8 mouse cellular contexts compared by ENCODE assay signal in genomic region chr17:31072872-31073271, GRCm38 (mm10). TPM values are rescaled to one million over a fixed set of nuclear protein-coding genes. Genes with fewer than 3 reads are reported as not detected.
DNase-seq lines count a peak whose midpoint lies in the region; ATAC-seq lines count a peak whose summit lies in the region.

No protein-coding gene starts in this region.

- H3K27me3 ChIP-seq in heart, embryonic 14.5 days (ENCODE audit: control insufficient read depth, insufficient read depth, low read length), result no peaks in the 10 kb centered on the region
- no peaks in the 10 kb centered on the region for H3K27me3 ChIP-seq in embryonic facial prominence, embryonic 10.5 days (replicated peaks; ENCODE audit: low read depth, poor library complexity, severe bottlenecking)
- H3K27me3 ChIP-seq in hindbrain, embryonic 11.5 days (ENCODE audit: control insufficient read depth, insufficient read depth, low read length), result no peaks in the 10 kb centered on the region
- no peaks in the 10 kb centered on the region for H3K27me3 ChIP-seq in midbrain, embryonic 11.5 days (ENCODE audit: control insufficient read depth, insufficient read depth, low read length)

- WGBS in heart, embryonic 14.5 days, result 73% methylated on average over 4 of the region's 4 CpGs
- 65% methylated on average over 4 of the region's 4 CpGs for WGBS in embryonic facial prominence, embryonic 10.5 days
- 62% methylated on average over 4 of the region's 4 CpGs for WGBS in hindbrain, embryonic 11.5 days
- WGBS in midbrain, embryonic 11.5 days, result 67% methylated on average over 4 of the region's 4 CpGs

- intact Hi-C loops in heart, postnatal 14 days (cut with DNase I), result loop anchor here (5.0 kb wide), 1 partner anchor 56 kb away; no protein-coding TSS in a partner anchor

- peak overlapping the region; percentile 64 for H3K4me2 ChIP-seq in heart, embryonic 14.5 days (ENCODE audit: low read length)
- H3K4me2 ChIP-seq in hindbrain, embryonic 11.5 days (replicated peaks; ENCODE audit: low read depth, low read length), result peak overlapping the region; percentile 27
- H3K4me2 ChIP-seq in midbrain, embryonic 11.5 days, result peak overlapping the region; percentile 45

- no peak for ATAC-seq in heart, embryonic 14.5 days (ENCODE audit: insufficient number of reproducible peaks, insufficient read depth, low FRiP score, low read depth)
- ATAC-seq in hindbrain, embryonic 11.5 days (ENCODE audit: low FRiP score), result peak; percentile 48
- ATAC-seq in midbrain, embryonic 11.5 days (ENCODE audit: low FRiP score), result peak; percentile 50

- H3K9ac ChIP-seq in heart, embryonic 14.5 days (ENCODE audit: low read length), result no peak overlapping the region
- no peak overlapping the region for H3K9ac ChIP-seq in hindbrain, embryonic 11.5 days (ENCODE audit: low read depth, low read length)
- no peak overlapping the region for H3K9ac ChIP-seq in midbrain, embryonic 11.5 days (ENCODE audit: low read length)

- H3K36me3 ChIP-seq in heart, embryonic 14.5 days (ENCODE audit: control insufficient read depth, insufficient read depth, low read length), result no peaks in the 10 kb centered on the region
- H3K36me3 ChIP-seq in embryonic facial prominence, embryonic 10.5 days (replicated peaks), result no peaks in the 10 kb centered on the region
- H3K36me3 ChIP-seq in hindbrain, embryonic 11.5 days (ENCODE audit: control insufficient read depth, insufficient read depth, low read length), result no peaks in the 10 kb centered on the region
- no peaks in the 10 kb centered on the region for H3K36me3 ChIP-seq in midbrain, embryonic 11.5 days (ENCODE audit: control insufficient read depth, insufficient read depth, low read length)

- H3K4me1 ChIP-seq in heart, embryonic 14.5 days (ENCODE audit: control insufficient read depth in 2 of 2, insufficient read depth in 2 of 2, low read length in 2 of 2), result peaks cover 57 to 75% of the 10 kb centered on the region in 2 experiments
- H3K4me1 ChIP-seq in embryonic facial prominence, embryonic 10.5 days, result peaks cover 85% of the 10 kb centered on the region
- H3K4me1 ChIP-seq in hindbrain, embryonic 11.5 days (replicated peaks; ENCODE audit: control insufficient read depth, insufficient read depth, low read length), result peaks cover 18% of the 10 kb centered on the region
- H3K4me1 ChIP-seq in midbrain, embryonic 11.5 days (ENCODE audit: control insufficient read depth, insufficient read depth, low read length), result peaks cover 21% of the 10 kb centered on the region

- H3K27ac ChIP-seq in heart, embryonic 14.5 days (replicated peaks in 1 of 2; ENCODE audit: control insufficient read depth in 1 of 2, insufficient read depth in 1 of 2, low read depth in 2 of 2, low read length in 2 of 2), result peak overlapping the region; percentile 79 to 85
- H3K27ac ChIP-seq in embryonic facial prominence, embryonic 10.5 days (replicated peaks), result peak overlapping the region; percentile 79
- H3K27ac ChIP-seq in hindbrain, embryonic 11.5 days (ENCODE audit: low read depth, low read length), result peak overlapping the region; percentile 63
- no peak overlapping the region for H3K27ac ChIP-seq in midbrain, embryonic 11.5 days (ENCODE audit: low read depth, low read length)

- no peaks in the 10 kb centered on the region for H3K9me3 ChIP-seq in heart, embryonic 14.5 days (ENCODE audit: control insufficient read depth, low read length)
- H3K9me3 ChIP-seq in embryonic facial prominence, embryonic 10.5 days, result no peaks in the 10 kb centered on the region
- no peaks in the 10 kb centered on the region for H3K9me3 ChIP-seq in hindbrain, embryonic 11.5 days (ENCODE audit: control insufficient read depth, low read length)
- no peaks in the 10 kb centered on the region for H3K9me3 ChIP-seq in midbrain, embryonic 11.5 days (ENCODE audit: control insufficient read depth, low read length)

- DNase-seq in heart, postnatal 14 days, result no peak
- no peak for DNase-seq in embryonic facial prominence, embryonic 10.5 days (ENCODE audit: low spot score)
- DNase-seq in hindbrain, embryonic 11.5 days (ENCODE audit: low spot score), result no peak
- DNase-seq in midbrain, embryonic 11.5 days (ENCODE audit: low spot score, missing footprints), result no peak
- DNase-seq in retina, embryonic 14.5 days (ENCODE audit: low spot score), result no peak
- no peak for DNase-seq in embryo, embryonic 11 days
- no peak for DNase-seq in adrenal gland, postnatal 4 days (ENCODE audit: low spot score in 2 of 2)

- peak overlapping the region in 1 of 2 experiments; percentile 10; a peak in 1 of 4 replicates for H3K4me3 ChIP-seq in heart, embryonic 14.5 days (ENCODE audit: control insufficient read depth in 1 of 2, insufficient read depth in 1 of 2, low read depth in 1 of 2, low read length in 2 of 2)
- H3K4me3 ChIP-seq in embryonic facial prominence, embryonic 10.5 days, result peak overlapping the region; percentile 49
- 0 out of 2 replicates have a peak overlapping the region, but pooled peaks have one; percentile 12 for H3K4me3 ChIP-seq in hindbrain, embryonic 11.5 days (ENCODE audit: low read depth, low read length)
- H3K4me3 ChIP-seq in midbrain, embryonic 11.5 days (ENCODE audit: low read depth, low read length), result peak overlapping the region; percentile 18; the same call in 1 of the 2 replicates

RNA-seq across cellular contexts. Expression of gene Abcg1, which starts 15.4 kb away (rescaled TPM):
- 10.1 and 10.8 TPM in 2 replicates for polyA plus RNA-seq in heart, embryonic 14.5 days (2014; fragmentation: Nextera tagmentation; extraction: Ambion mirVana)
- 10 to 100 TPM; 11.0 to 13.5 TPM for total RNA-seq in heart, postnatal 14 days (2021)
- 8.2 and 10.1 TPM in 2 replicates for polyA plus RNA-seq in embryonic facial prominence, embryonic 10.5 days (2016; fragmentation: Nextera tagmentation; extraction: Ambion mirVana)
- 9.7 and 10.5 TPM in 2 replicates for polyA plus RNA-seq in hindbrain, embryonic 11.5 days (2014; fragmentation: Nextera tagmentation; extraction: Ambion mirVana)
- 10.4 TPM in 2 replicates for polyA plus RNA-seq in midbrain, embryonic 11.5 days (2014; fragmentation: Nextera tagmentation; extraction: Ambion mirVana)
- 10 to 100 TPM; 15.4 to 17.2 TPM for total RNA-seq in adrenal gland, postnatal 4 days (2021)

RNA-seq across cellular contexts. Expression of gene Tff3, which starts 56.6 kb away (rescaled TPM):
- not detected in 2 replicates for polyA plus RNA-seq in heart, embryonic 14.5 days (2014; fragmentation: Nextera tagmentation; extraction: Ambion mirVana)
- total RNA-seq in heart, postnatal 14 days (2021), result not detected
- polyA plus RNA-seq in embryonic facial prominence, embryonic 10.5 days (2016; fragmentation: Nextera tagmentation; extraction: Ambion mirVana), result not detected in 2 replicates
- 0.35 and 0.79 TPM in 2 replicates for polyA plus RNA-seq in hindbrain, embryonic 11.5 days (2014; fragmentation: Nextera tagmentation; extraction: Ambion mirVana)
- 0.50 and 1.7 TPM in 2 replicates for polyA plus RNA-seq in midbrain, embryonic 11.5 days (2014; fragmentation: Nextera tagmentation; extraction: Ambion mirVana)
- not detected for total RNA-seq in adrenal gland, postnatal 4 days (2021)
